Comparison of ENCODE assay signal across 13 mouse cellular contexts in genomic region chr10:7582157-7582890, GRCm38 (mm10). TPM values are rescaled to one million over a fixed set of nuclear protein-coding genes. Genes with fewer than 3 reads are reported as not detected.
DNase-seq lines count a peak whose midpoint lies in the region; ATAC-seq lines count a peak whose summit lies in the region.
"Had no signal": no experiment of that assay in that cellular context is flagged by ENCODE, and none has a peak within 500 bp of the region (broad histone marks: within the 10 kb centered on the region; RNA-seq: fewer than 3 reads in every experiment).

No protein-coding gene starts in this region.

- intact Hi-C loops in left cerebral cortex, postnatal 25 days (cut with DNase I): no loop called here

- no peak overlapping the region for H3K9ac ChIP-seq in forebrain, embryonic 15.5 days (replicated peaks)
- no peak overlapping the region for H3K9ac ChIP-seq in midbrain, embryonic 11.5 days (ENCODE audit: low read length)
- H3K9ac ChIP-seq in midbrain, embryonic 14.5 days (replicated peaks; ENCODE audit: low read length): no peak overlapping the region
- H3K9ac ChIP-seq: neural tube, embryonic 12.5 days had no signal

- no peaks in the 10 kb centered on the region for H3K9me3 ChIP-seq in forebrain, embryonic 15.5 days
- no peaks in the 10 kb centered on the region for H3K9me3 ChIP-seq in forebrain, embryonic 10.5 days
- H3K9me3 ChIP-seq in midbrain, embryonic 11.5 days (ENCODE audit: control insufficient read depth, low read length): no peaks in the 10 kb centered on the region
- no peaks in the 10 kb centered on the region for H3K9me3 ChIP-seq in midbrain, embryonic 10.5 days (replicated peaks)
- H3K9me3 ChIP-seq in midbrain, embryonic 14.5 days (ENCODE audit: control insufficient read depth, low read length): no peaks in the 10 kb centered on the region
- H3K9me3 ChIP-seq: neural tube, embryonic 12.5 days had no signal

- H3K4me2 ChIP-seq in forebrain, embryonic 15.5 days (replicated peaks): no peak overlapping the region
- H3K4me2 ChIP-seq in midbrain, embryonic 11.5 days: no peak overlapping the region
- no peak overlapping the region for H3K4me2 ChIP-seq in midbrain, embryonic 14.5 days (ENCODE audit: low read length)
- H3K4me2 ChIP-seq: neural tube, embryonic 12.5 days had no signal

- no peaks in the 10 kb centered on the region for H3K27me3 ChIP-seq in forebrain, embryonic 15.5 days
- H3K27me3 ChIP-seq in forebrain, embryonic 10.5 days (ENCODE audit: poor library complexity, severe bottlenecking): no peaks in the 10 kb centered on the region
- no peaks in the 10 kb centered on the region for H3K27me3 ChIP-seq in midbrain, embryonic 11.5 days (ENCODE audit: control insufficient read depth, insufficient read depth, low read length)
- H3K27me3 ChIP-seq in midbrain, embryonic 10.5 days (ENCODE audit: low read depth, poor library complexity, severe bottlenecking): no peaks in the 10 kb centered on the region
- H3K27me3 ChIP-seq in midbrain, embryonic 14.5 days (ENCODE audit: control insufficient read depth, insufficient read depth, low read length): no peaks in the 10 kb centered on the region

- no peak for DNase-seq in forebrain, embryonic 10.5 days (ENCODE audit: extremely low spot score, low spot score)
- no peak for DNase-seq in midbrain, embryonic 11.5 days (ENCODE audit: low spot score, missing footprints)
- DNase-seq in midbrain, embryonic 10.5 days (ENCODE audit: low spot score): no peak
- no peak for DNase-seq in midbrain, embryonic 14.5 days
- no peak for DNase-seq in adrenal gland, adult 2 months
- DNase-seq in left cerebral cortex, postnatal 25 days (ENCODE audit: low spot score in 2 of 2): no peak
- no peak for DNase-seq in ovary, adult 18-20 months (ENCODE audit: low spot score)
- DNase-seq: cerebellum, adult 18-20 months; lung, adult 18-20 months had no signal

- peaks cover 7% of the 10 kb centered on the region; the same call in 1 of the 2 replicates for H3K4me1 ChIP-seq in forebrain, embryonic 15.5 days
- no peaks in the 10 kb centered on the region for H3K4me1 ChIP-seq in forebrain, embryonic 10.5 days
- 0 out of 2 replicates have a peak, but pooled peaks cover 2% of the 10 kb centered on the region for H3K4me1 ChIP-seq in midbrain, embryonic 11.5 days (ENCODE audit: control insufficient read depth, insufficient read depth, low read length)
- H3K4me1 ChIP-seq in midbrain, embryonic 10.5 days: peaks cover 7% of the 10 kb centered on the region; the same call in 1 of the 2 replicates
- H3K4me1 ChIP-seq in midbrain, embryonic 14.5 days (ENCODE audit: control insufficient read depth, insufficient read depth, low read length): no peaks in the 10 kb centered on the region
- H3K4me1 ChIP-seq: neural tube, embryonic 12.5 days had no signal

- no peak overlapping the region for H3K4me3 ChIP-seq in forebrain, embryonic 15.5 days
- H3K4me3 ChIP-seq in forebrain, embryonic 10.5 days: no peak overlapping the region
- H3K4me3 ChIP-seq in midbrain, embryonic 11.5 days (ENCODE audit: low read depth, low read length): no peak overlapping the region
- no peak overlapping the region for H3K4me3 ChIP-seq in midbrain, embryonic 10.5 days
- no peak overlapping the region for H3K4me3 ChIP-seq in midbrain, embryonic 14.5 days (replicated peaks; ENCODE audit: low read depth, low read length)
- H3K4me3 ChIP-seq: erythroblast, embryonic 14.5 days; neural tube, embryonic 12.5 days had no signal

- H3K36me3 ChIP-seq in forebrain, embryonic 15.5 days: no peaks in the 10 kb centered on the region
- no peaks in the 10 kb centered on the region for H3K36me3 ChIP-seq in forebrain, embryonic 10.5 days (replicated peaks)
- no peaks in the 10 kb centered on the region for H3K36me3 ChIP-seq in midbrain, embryonic 11.5 days (ENCODE audit: control insufficient read depth, insufficient read depth, low read length)
- no peaks in the 10 kb centered on the region for H3K36me3 ChIP-seq in midbrain, embryonic 10.5 days
- H3K36me3 ChIP-seq in midbrain, embryonic 14.5 days (ENCODE audit: control insufficient read depth, insufficient read depth, low read length): no peaks in the 10 kb centered on the region
- H3K36me3 ChIP-seq: neural tube, embryonic 12.5 days had no signal

- 37% methylated on average over 11 of the region's 11 CpGs for WGBS in forebrain, embryonic 15.5 days
- 46% methylated on average over 11 of the region's 11 CpGs for WGBS in forebrain, embryonic 10.5 days
- 42% methylated on average over 11 of the region's 11 CpGs for WGBS in midbrain, embryonic 11.5 days
- 42% methylated on average over 11 of the region's 11 CpGs for WGBS in midbrain, embryonic 10.5 days
- 48% methylated on average over 11 of the region's 11 CpGs for WGBS in midbrain, embryonic 14.5 days

- H3K27ac ChIP-seq in forebrain, embryonic 15.5 days (replicated peaks): no peak overlapping the region
- no peak overlapping the region for H3K27ac ChIP-seq in forebrain, embryonic 10.5 days
- no peak overlapping the region for H3K27ac ChIP-seq in midbrain, embryonic 11.5 days (ENCODE audit: low read depth, low read length)
- no peak overlapping the region for H3K27ac ChIP-seq in midbrain, embryonic 10.5 days (replicated peaks)
- H3K27ac ChIP-seq in midbrain, embryonic 14.5 days (replicated peaks; ENCODE audit: low read depth, low read length): no peak overlapping the region
- H3K27ac ChIP-seq: neural tube, embryonic 12.5 days had no signal

- ATAC-seq in forebrain, embryonic 15.5 days (replicated peaks): peak; percentile 77
- ATAC-seq in midbrain, embryonic 11.5 days (ENCODE audit: low FRiP score): peak; percentile 46; the same call in 1 of the 2 replicates
- ATAC-seq in midbrain, embryonic 14.5 days (ENCODE audit: low FRiP score, low TSS enrichment): peak; percentile 66
- ATAC-seq: CD4-positive, CD25-positive, alpha-beta regulatory T cell, adult 4 months had no signal

RNA-seq across cellular contexts. Expression of gene Lrp11, which starts 7.3 kb away (rescaled TPM):
- polyA plus RNA-seq in forebrain, embryonic 15.5 days (2015; fragmentation: Nextera tagmentation; extraction: Ambion mirVana): 41.6 and 43.6 TPM in 2 replicates
- 6.9 and 7.4 TPM in 2 replicates for polyA plus RNA-seq in forebrain, embryonic 10.5 days (2016; fragmentation: Nextera tagmentation; extraction: Ambion mirVana)
- polyA plus RNA-seq in midbrain, embryonic 11.5 days (2014; fragmentation: Nextera tagmentation; extraction: Ambion mirVana): 11.1 and 13.3 TPM in 2 replicates
- 6.9 and 8.8 TPM in 2 replicates for polyA plus RNA-seq in midbrain, embryonic 10.5 days (2016; fragmentation: Nextera tagmentation; extraction: Ambion mirVana)
- 30.9 and 36.6 TPM in 2 replicates for polyA plus RNA-seq in midbrain, embryonic 14.5 days (2014; fragmentation: Nextera tagmentation; extraction: Ambion mirVana)
- 10 to 100 TPM; 19.4 to 23.7 TPM for total RNA-seq in adrenal gland, adult 2 months (2021)
- polyA plus RNA-seq in adrenal gland, adult 2 months (2012; rRNA removed): 64.0 and 73.2 TPM in 2 replicates
- 100 to 1,000 TPM; 144 to 148 TPM for total RNA-seq in left cerebral cortex, postnatal 25 days (2021)
- polyA plus RNA-seq: erythroblast, embryonic 14.5 days had no signal
